Mouse (Mus musculus): ENCODE data around the gene Sstr5. TPM values are rescaled to one million over a fixed set of nuclear protein-coding genes. Genes with fewer than 3 reads are reported as not detected.

Gene Sstr5
- polyA plus RNA-seq, 1 experiment from 2014 or later: not detected

GRCm38 (mm10) chr17:25519511-25519910 lies 22.4 kb upstream of the Sstr5 start:
- DNase-seq: no peak
- no peak for ATAC-seq (ENCODE audit: insufficient read depth)
- WGBS: 69% methylated on average over 5 of the region's 5 CpGs
- Histone ChIP-seq H3K4me1 (ENCODE audit: insufficient read depth) (no peaks in the 10 kb centered on the region), H3K27me3 (ENCODE audit: insufficient read depth, low read length) (no peaks in the 10 kb centered on the region), H3K9me3 (ENCODE audit: low read depth, low read length) (no peaks in the 10 kb centered on the region), H3K27ac (ENCODE audit: low read depth) (no peak overlapping the region), H3K9ac (no peak overlapping the region), H3K36me3 (ENCODE audit: insufficient read depth) (no peaks in the 10 kb centered on the region), H3K4me2 (no peak overlapping the region), H3K4me3 (ENCODE audit: low read depth, low read length) (no peak overlapping the region)
- TF ChIP-seq CTCF (IDR thresholded peaks at IDR 0.05; ENCODE audit: low read depth): no peak

DNA sequence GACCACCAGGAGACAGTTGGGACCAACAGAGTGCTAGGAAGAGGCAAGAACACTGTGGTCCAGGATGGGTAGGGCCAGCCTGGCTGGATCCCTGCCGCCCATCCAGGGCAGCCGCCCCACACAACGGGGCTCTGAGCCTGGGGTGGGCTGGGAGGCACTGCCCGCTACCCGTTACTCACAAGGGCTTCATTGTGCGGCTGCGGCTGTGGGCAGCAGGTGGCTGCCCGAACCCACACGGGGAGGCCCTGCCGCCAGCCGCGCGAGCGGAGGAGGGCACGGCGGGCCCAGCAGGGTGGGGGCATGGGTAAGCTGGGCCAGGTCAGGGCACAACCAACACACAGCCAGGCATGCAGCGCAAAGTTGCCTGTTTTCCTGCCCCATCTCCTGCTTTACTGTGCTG lies 21.1 kb upstream of the Sstr5 start:
- Histone ChIP-seq H3K27ac (ENCODE audit: low read depth) (no peak overlapping the region), H3K36me3 (ENCODE audit: insufficient read depth) (no peaks in the 10 kb centered on the region)
- WGBS: 82% methylated on average over 17 of the region's 17 CpGs

GRCm38 (mm10) chr17:25516315-25516714 lies 19.2 kb upstream of the Sstr5 start:
- DNase-seq: peak; percentile 51

More for the DNA sequence above, 21.1 kb upstream of the Sstr5 start:
- DNase-seq (no peak), ATAC-seq (ENCODE audit: insufficient read depth) (no peak)
- H3K4me2 ChIP-seq: no peak overlapping the region
- H3K4me1 ChIP-seq (ENCODE audit: insufficient read depth): no peaks in the 10 kb centered on the region
- no peaks in the 10 kb centered on the region for H3K27me3 ChIP-seq (ENCODE audit: insufficient read depth, low read length)
- H3K9me3 ChIP-seq (ENCODE audit: low read depth, low read length): no peaks in the 10 kb centered on the region
- H3K9ac ChIP-seq: no peak overlapping the region
- no peak overlapping the region for H3K4me3 ChIP-seq (ENCODE audit: low read depth, low read length)
- TF ChIP-seq CTCF (IDR thresholded peaks at IDR 0.05; ENCODE audit: low read depth): no peak

DNA sequence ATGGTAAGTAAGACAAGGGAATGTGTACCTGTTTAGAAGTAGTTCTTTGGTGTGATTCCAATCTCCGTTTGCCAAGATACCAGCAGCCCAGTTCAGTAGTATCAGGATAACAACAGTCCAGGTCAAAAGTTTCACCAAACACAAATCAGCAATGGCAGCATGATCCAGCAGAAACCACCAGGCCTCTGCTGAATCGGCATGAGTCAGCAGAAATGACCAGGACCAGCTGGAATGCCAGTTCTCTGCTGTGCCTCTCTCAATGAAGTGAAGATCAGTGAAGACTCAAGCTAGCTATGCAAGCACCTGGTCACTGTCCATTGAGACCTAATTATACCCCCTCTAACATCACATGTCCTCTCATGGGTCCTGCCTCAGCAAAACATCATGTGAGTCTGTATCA lies 17.0 kb upstream of the Sstr5 start:
- Histone ChIP-seq H3K36me3 (ENCODE audit: insufficient read depth) (no peaks in the 10 kb centered on the region), H3K4me2 (no peak overlapping the region), H3K4me1 (ENCODE audit: insufficient read depth) (no peaks in the 10 kb centered on the region), H3K27me3 (ENCODE audit: insufficient read depth, low read length) (no peaks in the 10 kb centered on the region), H3K9me3 (ENCODE audit: low read depth, low read length) (no peaks in the 10 kb centered on the region), H3K27ac (ENCODE audit: low read depth) (no peak overlapping the region), H3K4me3 (ENCODE audit: low read depth, low read length) (no peak overlapping the region), H3K9ac (no peak overlapping the region)
- WGBS: 84% methylated on average over 2 of the region's 2 CpGs
- TF ChIP-seq CTCF (IDR thresholded peaks at IDR 0.05; ENCODE audit: low read depth): no peak
- DNase-seq: no peak
- ATAC-seq (ENCODE audit: insufficient read depth): no peak

More at GRCm38 (mm10) chr17:25516315-25516714, 19.2 kb upstream of the Sstr5 start:
- H3K27ac ChIP-seq (ENCODE audit: low read depth): no peak overlapping the region
- H3K36me3 ChIP-seq (ENCODE audit: insufficient read depth): no peaks in the 10 kb centered on the region
- ATAC-seq (ENCODE audit: insufficient read depth): no peak
- H3K9me3 ChIP-seq (ENCODE audit: low read depth, low read length): no peaks in the 10 kb centered on the region
- WGBS: 11% methylated on average over 5 of the region's 5 CpGs
- no peak overlapping the region for H3K9ac ChIP-seq
- H3K4me1 ChIP-seq (ENCODE audit: insufficient read depth): no peaks in the 10 kb centered on the region
- no peak overlapping the region for H3K4me3 ChIP-seq (ENCODE audit: low read depth, low read length)
- H3K27me3 ChIP-seq (ENCODE audit: insufficient read depth, low read length): no peaks in the 10 kb centered on the region
- TF ChIP-seq CTCF (IDR thresholded peaks at IDR 0.05; ENCODE audit: low read depth): no peak
- no peak overlapping the region for H3K4me2 ChIP-seq

DNA sequence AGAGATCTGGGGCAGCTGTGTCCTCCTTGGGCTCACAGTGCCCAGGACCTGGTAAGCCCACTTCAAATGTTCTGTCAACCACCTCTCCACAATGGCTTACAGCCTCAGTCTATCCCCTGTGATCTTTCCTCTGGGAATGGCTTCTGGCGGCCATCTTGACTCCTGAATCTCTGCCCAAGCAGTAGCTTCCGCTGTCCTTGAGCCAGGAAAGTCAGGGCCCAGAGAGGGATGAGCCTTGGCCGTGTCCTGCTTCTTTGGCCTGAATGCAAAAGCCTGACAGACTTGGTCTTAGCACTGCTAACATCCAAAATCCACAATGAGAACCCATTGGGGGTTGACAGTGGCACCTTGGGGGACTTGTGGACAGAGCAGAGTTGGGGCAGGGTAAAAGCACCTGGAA lies 14.8 kb upstream of the Sstr5 start:
- H3K27me3 ChIP-seq (ENCODE audit: insufficient read depth, low read length): no peaks in the 10 kb centered on the region
- H3K4me1 ChIP-seq (ENCODE audit: insufficient read depth): no peaks in the 10 kb centered on the region
- no peak overlapping the region for H3K4me3 ChIP-seq (ENCODE audit: low read depth, low read length)
- DNase-seq: no peak
- 67% methylated on average over 3 of the region's 3 CpGs for WGBS
- no peak overlapping the region for H3K27ac ChIP-seq (ENCODE audit: low read depth)
- no peak for ATAC-seq (ENCODE audit: insufficient read depth)
- H3K36me3 ChIP-seq (ENCODE audit: insufficient read depth): no peaks in the 10 kb centered on the region
- H3K9ac ChIP-seq: no peak overlapping the region
- H3K4me2 ChIP-seq: no peak overlapping the region
- TF ChIP-seq CTCF (IDR thresholded peaks at IDR 0.05; ENCODE audit: low read depth): no peak
- no peaks in the 10 kb centered on the region for H3K9me3 ChIP-seq (ENCODE audit: low read depth, low read length)

DNA sequence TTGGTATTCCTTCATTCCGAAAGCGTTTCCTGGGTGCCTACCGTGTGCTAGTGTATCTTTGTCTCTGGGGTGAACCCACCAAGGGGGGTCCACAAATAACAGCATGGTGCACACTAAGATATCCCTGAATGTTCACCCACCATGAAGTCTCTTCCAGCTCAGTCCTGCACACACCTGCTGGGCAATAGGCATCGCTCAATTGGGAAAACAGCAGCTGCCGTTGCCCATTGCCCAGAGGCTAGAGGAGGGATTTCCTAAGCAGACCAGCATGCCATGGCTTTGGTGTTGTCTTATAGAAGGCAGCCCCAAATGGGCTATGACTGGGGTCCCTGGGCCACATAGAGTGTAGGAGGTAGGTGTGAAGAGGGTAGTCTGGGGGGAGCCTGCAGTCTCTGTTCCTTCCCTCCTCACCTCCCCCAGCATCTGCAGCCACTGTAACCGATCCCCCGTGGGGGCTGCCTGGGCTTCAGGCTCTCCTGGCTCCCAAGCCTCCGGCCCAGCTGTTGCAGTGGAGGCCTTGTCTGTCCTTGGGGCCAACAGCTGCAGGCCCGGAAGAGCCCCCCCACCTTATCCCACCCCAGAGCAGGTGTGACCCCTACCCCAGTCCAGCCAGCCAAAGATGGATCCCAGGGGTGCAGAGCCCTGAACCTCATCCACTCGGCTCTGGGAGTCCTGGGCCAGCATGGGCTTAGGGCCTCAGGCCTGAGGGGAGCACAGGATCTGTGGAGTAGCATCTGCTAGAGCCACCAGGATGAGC lies 13.2 kb upstream of the Sstr5 start:
- H3K36me3 ChIP-seq (ENCODE audit: insufficient read depth): no peaks in the 10 kb centered on the region
- no peaks in the 10 kb centered on the region for H3K9me3 ChIP-seq (ENCODE audit: low read depth, low read length)
- no peaks in the 10 kb centered on the region for H3K27me3 ChIP-seq (ENCODE audit: insufficient read depth, low read length)
- WGBS: 73% methylated on average over 10 of the region's 10 CpGs
- DNase-seq: no peak
- H3K4me1 ChIP-seq (ENCODE audit: insufficient read depth): no peaks in the 10 kb centered on the region
- H3K4me2 ChIP-seq: no peak overlapping the region
- TF ChIP-seq CTCF (IDR thresholded peaks at IDR 0.05; ENCODE audit: low read depth): no peak
- no peak overlapping the region for H3K27ac ChIP-seq (ENCODE audit: low read depth)
- H3K4me3 ChIP-seq (ENCODE audit: low read depth, low read length): no peak overlapping the region
- no peak overlapping the region for H3K9ac ChIP-seq
- no peak for ATAC-seq (ENCODE audit: insufficient read depth)

GRCm38 (mm10) chr17:25508860-25509577 lies 11.9 kb upstream of the Sstr5 start:
- DNase-seq (peak; percentile 57), ATAC-seq (ENCODE audit: insufficient read depth) (no peak)
- no peak overlapping the region for H3K4me2 ChIP-seq
- 50% methylated on average over 7 of the region's 7 CpGs for WGBS
- H3K9me3 ChIP-seq (ENCODE audit: low read depth, low read length): no peaks in the 10 kb centered on the region
- no peak overlapping the region for H3K27ac ChIP-seq (ENCODE audit: low read depth)
- no peak overlapping the region for H3K4me3 ChIP-seq (ENCODE audit: low read depth, low read length)
- H3K4me1 ChIP-seq (ENCODE audit: insufficient read depth): no peaks in the 10 kb centered on the region
- no peak overlapping the region for H3K9ac ChIP-seq
- H3K36me3 ChIP-seq (ENCODE audit: insufficient read depth): no peaks in the 10 kb centered on the region
- no peaks in the 10 kb centered on the region for H3K27me3 ChIP-seq (ENCODE audit: insufficient read depth, low read length)
- TF ChIP-seq CTCF (IDR thresholded peaks at IDR 0.05; ENCODE audit: low read depth): peak; percentile 53

Measured in lung, embryonic 14.5 days (tissue).